Mouse (Mus musculus) lung, postnatal 25 days (tissue): ENCODE measurements around the gene Bean1.
"Not testable (repeated sequence)": the region's sequence is repeated elsewhere in the genome, so short reads cannot be mapped to it uniquely, and the experiment has no call there.

Experiments
- DNase-seq: peaks from one replicate; pipeline ENCODE4 v3.0.0; 2022; ENCODE audit warnings: low spot score

Bean1 gene

DNA sequence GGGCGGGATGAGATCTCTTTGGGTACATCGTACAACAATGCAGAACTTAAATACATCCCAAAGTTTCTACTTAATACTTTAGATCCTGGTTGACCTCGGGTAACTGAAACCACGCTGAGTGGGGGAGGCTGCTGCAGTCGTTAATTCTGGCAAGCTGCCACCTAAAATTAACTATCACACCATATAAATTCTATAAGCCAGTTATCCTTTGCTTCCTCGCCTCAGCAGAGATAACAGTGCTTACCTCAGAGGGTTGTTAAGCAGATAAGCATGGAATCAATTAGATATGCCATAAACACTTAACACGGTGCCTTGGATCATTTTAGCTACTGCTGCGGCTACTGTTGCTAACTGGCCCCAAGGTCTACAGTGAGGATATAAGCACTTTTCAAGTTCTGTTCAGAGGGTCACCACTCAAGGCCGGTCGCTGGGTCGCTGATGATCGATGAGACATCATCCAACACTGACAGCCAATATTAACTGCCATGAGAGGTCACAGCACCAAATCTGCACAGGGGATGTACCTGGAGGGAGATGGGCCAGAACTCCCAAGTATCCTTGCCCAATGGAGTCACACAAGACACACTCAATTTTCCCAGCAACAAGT is 71.9 kb downstream of the Bean1 start:
- DNase-seq = no peak

DNA sequence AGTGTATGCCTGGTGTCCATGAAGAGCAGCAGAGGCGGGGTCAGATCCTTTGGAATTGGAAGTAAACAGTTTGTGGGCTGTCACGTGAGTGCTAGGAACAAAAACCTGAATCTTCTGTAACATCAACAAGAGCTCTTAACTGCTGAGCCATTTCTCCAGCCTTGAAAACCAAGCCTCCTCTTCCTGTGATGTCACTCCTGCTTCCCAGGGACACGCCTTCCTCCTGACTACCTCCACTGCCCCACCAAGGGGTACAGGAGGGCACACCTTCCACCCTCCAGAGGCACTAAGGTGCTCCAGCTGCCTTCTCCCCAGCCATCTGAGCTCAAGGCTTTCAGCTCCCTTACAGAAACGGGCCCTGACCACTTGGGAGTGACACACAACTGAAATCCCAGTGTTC is 76.4 kb downstream of the Bean1 start:
- no peak for DNase-seq

DNA sequence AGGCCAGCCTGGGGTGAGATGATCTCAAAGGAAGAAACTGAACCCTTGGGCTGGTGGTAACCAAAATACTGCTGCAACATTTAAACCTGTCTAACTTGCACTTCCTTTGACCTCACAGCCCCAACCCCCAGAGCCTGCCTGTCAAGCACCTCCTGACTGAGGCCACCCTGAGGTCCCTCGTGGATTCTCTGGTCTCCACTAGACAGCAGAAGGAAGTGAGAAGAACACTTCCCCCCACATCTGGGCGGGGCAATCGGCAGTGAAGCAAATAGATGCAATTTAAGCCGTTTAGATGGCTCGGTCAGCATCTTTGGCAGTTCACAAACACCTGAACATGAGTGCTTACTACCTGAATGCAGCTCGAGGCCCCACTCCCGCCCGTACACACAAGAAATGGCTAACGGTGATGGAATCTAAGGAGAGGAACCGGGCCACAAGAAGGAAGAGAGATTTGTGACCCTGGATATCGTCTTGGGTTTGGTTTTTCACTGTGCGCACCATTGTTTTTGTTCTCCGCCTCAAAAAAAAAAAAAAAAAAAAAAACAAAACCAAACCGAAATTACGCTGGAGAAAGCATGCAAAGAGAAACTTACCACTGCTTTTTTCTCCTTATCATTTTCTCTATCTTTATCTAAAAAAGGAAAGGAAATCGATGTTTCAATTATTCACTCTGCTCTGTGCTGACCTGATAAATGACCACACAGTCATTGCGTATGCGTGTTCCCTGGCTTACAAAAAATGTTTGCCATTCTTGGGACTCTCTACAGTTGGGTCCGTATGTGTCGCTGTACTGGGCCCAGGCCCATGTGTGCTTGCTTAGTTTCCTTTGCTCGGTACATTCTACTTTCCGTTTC is 77.0 kb downstream of the Bean1 start:
- DNase-seq = peak; percentile 76

DNA sequence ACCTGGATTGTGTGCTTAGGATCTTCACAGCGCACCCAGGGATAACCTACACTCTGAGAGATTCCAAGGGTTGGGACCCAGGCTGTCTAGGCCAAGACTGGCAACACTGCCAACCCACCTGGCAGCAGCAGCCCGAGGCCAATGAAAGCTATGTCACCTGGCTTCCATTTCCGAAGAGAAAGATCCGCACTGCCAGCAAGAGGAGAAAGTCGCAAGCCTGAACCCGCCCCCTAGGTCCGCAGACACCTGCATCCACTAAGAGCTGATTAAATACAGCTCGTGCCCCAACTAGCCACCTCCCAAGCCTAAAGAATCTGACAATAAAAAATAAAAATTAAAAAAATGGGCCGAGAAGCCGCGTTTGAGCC is 77.7 kb downstream of the Bean1 start:
- DNase-seq = no peak

DNA sequence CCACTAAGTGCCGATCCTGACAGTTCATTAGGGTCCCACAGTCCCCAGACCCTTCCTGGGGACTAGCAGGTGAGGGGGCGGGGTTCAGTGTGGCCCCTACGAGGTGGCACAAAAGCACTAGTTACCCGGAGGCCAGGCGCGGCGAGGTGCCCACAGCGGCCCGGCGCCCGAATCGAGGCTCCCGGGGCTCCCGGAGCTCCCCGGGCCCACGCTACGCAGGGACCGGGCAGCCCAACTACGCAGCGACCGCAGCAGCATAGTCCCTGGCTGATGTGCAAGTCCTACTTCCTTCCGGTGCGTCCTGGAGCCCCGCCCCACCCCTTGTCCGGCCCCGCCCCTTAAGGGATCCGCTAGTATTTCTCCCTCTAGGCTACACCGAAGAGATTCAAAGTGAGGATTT is 78.0 kb downstream of the Bean1 start, which contains the start of gene Tk2:
Gene Tk2, minus strand, starts transcription at position 283 of the 400 bp plus-strand sequence.
- peak; percentile 76 for DNase-seq

DNA sequence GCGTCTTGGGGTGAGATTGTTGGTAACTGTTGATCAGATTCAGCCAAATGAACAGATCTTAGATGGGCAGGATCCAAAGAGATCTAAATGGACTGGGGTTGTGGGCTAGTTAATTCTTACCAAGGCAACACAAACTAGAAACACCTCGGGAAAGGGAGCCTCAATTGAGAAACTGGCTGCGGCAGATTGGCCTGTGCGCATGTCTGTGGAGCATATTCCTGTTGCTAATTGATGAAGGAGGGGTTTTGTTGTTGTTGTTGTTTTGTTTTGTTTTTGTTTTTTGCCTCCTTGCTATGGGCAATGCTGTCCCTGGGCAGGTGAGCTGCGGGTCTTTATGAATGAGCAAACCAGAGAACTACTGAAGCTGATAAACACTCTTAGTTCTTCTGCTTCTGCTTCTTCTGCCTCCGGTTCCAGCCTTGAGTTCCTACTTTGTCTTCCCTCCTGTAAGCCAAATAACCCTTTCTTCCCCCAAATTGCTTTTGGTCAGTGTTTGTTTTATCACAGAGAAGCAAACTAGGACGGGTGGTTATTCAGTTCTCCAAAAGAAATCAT is 79.3 kb downstream of the Bean1 start:
- no peak for DNase-seq

DNA sequence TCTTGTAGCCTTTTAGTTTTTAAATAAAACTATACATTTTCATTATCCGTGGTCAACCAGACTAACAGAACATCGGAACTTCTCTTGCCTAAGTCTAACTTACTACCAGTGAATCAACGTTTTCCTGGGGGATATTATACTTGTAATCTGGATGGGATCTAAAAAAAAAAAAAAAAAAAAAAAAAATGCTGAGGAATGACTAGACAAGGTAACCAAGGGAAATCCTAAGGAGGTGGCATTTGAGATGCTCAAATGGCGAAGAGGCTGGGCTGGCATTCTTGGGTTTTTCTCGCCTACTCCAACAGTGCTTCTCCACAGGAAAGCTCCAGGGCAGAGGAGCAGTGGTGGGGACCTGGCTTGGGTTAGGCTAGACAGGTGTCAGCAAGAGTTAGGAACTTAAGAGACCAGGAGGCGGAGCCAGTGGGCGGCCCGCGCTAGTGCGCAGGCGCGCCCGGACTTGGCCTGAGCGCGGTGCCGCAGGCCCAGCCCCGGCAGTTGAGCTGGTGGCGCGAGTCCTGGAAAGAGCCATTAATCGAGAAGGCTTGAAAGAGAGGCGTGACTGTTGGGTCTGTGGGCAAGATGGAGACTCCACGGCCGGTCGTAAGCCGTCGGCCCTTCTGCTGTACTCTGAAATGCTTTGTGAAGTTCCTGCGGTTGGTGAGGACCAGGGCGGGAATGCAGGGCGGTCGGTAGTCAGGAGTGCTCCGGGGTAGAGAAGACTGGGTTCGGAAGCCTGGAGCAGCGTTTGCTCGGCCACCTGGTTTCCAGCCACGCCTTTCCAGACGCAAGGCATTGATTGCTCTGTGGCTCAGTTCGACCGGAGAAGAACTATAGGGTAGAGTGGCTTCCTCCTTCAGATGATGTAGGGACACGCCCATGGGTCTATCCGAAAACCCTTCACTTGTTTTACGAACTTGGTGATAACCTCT is 80.5 kb downstream of the Bean1 start, which contains the start of gene Cklf:
Gene Cklf, plus strand, starts transcription at position 423 of the 929 bp plus-strand sequence.
- DNase-seq = peak; percentile 90

DNA sequence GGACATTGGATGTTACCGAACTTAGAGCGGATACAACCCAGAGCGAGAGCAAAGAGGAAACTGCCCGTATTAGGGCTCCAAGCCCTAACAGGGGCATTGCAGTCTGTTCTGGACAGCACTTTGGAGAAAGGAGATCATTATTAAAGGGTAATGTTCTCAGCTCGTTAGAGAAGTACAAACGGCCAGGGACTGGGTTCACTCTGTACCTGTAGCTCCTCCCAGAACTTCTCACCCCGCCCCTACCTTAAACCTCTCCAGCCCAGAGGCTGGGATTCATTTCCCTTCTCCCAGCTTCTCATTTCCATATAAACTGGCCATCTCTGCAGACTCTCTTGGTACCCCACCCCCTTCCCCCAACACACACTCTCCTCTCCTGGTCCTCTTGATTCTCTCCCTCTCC is 81.2 kb downstream of the Bean1 start:
- DNase-seq = no peak

DNA sequence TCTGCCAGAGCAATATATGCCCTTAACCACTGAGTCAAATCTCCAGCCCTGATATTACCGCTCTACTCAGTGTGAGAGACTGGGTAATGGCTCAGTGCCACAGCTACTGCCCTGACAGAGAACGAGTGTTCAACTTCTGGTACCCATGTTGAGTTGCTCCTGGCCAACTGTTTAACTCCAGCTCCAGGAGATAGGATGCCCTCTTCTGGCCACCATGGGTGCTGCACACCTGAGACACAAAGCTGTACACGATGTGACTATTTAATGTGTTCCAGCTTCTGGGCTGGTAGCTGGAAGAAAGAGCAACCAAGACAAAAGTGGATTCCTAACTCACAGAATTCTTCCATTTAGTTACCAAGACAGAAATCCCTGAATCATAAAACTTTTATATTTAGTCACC is 82.8 kb downstream of the Bean1 start:
- no peak for DNase-seq

DNA sequence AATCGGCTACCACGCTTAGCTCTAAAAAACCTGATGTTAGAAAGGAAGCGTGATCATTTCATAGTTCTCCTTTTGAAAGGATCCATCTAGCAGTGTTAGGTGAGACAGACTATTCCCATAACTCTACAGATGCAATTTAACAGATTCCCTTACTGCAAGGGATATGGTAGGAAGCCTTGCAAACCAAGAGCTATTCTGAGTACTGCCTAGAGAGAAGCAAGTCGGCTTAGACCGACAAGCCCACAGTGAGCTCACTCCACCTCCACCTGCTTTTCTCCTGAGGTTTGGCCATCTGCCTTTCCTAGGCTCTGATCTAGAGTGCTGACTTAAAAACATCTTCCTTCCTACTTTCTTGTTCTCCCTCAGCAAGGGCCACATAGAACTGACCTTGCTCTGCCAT is 91.6 kb downstream of the Bean1 start:
- DNase-seq = not testable (repeated sequence)

DNA sequence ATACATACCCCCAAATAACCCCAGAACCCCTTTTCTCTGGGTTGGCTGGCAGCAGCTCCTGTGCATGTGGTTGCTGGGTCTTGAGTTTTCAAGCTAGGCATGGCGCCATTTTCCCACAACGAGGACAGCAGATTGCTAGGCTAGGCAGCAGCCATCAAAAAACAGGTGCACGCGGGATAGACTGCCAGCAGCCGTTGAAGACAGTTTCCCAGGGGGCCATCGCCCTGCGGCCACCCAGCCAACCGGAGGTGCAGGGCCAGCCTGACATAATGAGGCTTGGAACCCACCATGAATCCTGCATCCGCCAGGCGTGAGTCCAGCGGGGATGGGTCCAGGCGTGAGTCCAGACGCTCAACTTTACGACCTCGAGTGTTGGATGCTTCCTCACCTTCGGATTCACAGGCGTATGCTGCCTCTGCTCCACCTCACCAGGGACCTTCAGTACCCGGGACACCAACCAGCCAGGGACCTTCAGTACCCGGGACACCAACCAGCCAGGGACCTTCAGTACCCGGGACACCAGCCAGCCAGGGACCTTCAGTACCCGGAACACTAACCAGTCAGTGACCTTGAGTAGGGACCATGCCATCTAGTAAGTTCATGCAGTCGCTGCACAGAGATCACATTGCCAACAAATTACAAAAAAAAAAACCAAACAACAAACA is 94.2 kb downstream of the Bean1 start:
- not testable (repeated sequence) for DNase-seq

DNA sequence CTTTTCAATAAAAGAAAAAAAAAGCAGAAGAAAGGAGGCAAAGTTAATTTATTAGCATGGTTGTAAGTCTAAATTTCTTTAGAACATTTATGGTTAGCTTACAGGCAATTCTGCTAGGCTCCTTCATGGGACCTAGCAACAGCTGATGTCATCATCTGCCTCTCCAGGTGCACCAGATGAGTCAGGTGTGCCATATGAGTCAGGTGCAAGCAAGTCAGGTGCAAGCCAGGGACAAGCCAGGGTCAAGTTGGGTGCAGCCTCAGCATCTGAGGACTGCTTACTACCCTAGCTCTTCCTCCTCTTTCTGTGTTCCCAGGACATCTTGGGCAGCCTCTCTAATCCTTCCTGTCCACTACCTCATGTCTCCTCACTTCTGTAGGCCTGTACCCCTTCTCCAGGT is 98.1 kb downstream of the Bean1 start:
- DNase-seq = no peak
